Mouse (Mus musculus) lung, postnatal 0 days (tissue): ENCODE measurements around the gene Upp2. TPM values are rescaled to one million over a fixed set of nuclear protein-coding genes. Genes with fewer than 3 reads are reported as not detected.

Experiments used
- ATAC-seq: fragments of 200-750 bp; cut with Nextera tagmentation; 2 replicates; pipeline ENCODE4 v1.8.0; 2017; ENCODE audit warnings: moderate library complexity
- DNase-seq: peaks from one replicate; pipeline ENCODE4 v3.0.0-alpha.2; 2016; ENCODE audit warnings: low spot score
- H3K27ac ChIP-seq: fragments of 300-500 bp; sonication (generic); 2 replicates; pipeline ENCODE4 v1.5.1; 2014; ENCODE audit warnings: antibody characterized with exemption, mild to moderate bottlenecking, low read length, mixed read lengths
- H3K27me3 ChIP-seq: fragments of 300-500 bp; sonication (generic); replicated peaks from 2 replicates; pipeline ENCODE4 v1.6.1; 2014; ENCODE audit warnings: low read length, mixed read lengths; ENCODE audit not compliant: insufficient read depth
- H3K36me3 ChIP-seq: fragments of 300-500 bp; sonication (generic); 2 replicates; pipeline ENCODE4 v1.6.1; 2014; ENCODE audit warnings: low read length, mixed read lengths; ENCODE audit not compliant: insufficient read depth
- H3K4me1 ChIP-seq: fragments of 300-500 bp; sonication (generic); 2 replicates; pipeline ENCODE4 v1.6.1; 2014; ENCODE audit warnings: antibody characterized with exemption, low read depth, low read length, mixed read lengths; ENCODE audit not compliant: insufficient read depth
- H3K4me2 ChIP-seq: fragments of 300-500 bp; sonication (generic); replicated peaks from 2 replicates; pipeline ENCODE4 v1.6.1; 2014; ENCODE audit warnings: low read depth, mild to moderate bottlenecking, low read length, moderate library complexity, mixed read lengths
- H3K4me3 ChIP-seq: fragments of 300-500 bp; sonication (generic); 2 replicates; pipeline ENCODE4 v1.5.1; 2014; ENCODE audit warnings: low read depth, low read length
- H3K9ac ChIP-seq: fragments of 300-500 bp; sonication (generic); replicated peaks from 2 replicates; pipeline ENCODE4 v1.6.1; 2014; ENCODE audit warnings: low read depth, mild to moderate bottlenecking
- H3K9me3 ChIP-seq: fragments of 300-500 bp; sonication (generic); 2 replicates; pipeline ENCODE4 v1.6.1; 2016; ENCODE audit warnings: low read length, mixed read lengths
- CTCF ChIP-seq: IDR thresholded peaks from 2 replicates; pipeline ENCODE4 v1.5.1; 2016; ENCODE audit warnings: antibody characterized with exemption, mild to moderate bottlenecking
- EP300 ChIP-seq: IDR thresholded peaks from 2 replicates; pipeline ENCODE4 v1.6.1; 2016; ENCODE audit warnings: antibody characterized with exemption, mild to moderate bottlenecking, control low read depth
- WGBS: fragments of 180-500 bp; shearing (Covaris S2); extraction: QIAGEN DNeasy Blood & Tissue Kit; methylation state at CpG from one replicate; pipeline ENCODE4 v1.1.7; 2014; 5-methylcytosine and 5-hydroxymethylcytosine counted together
- polyA plus RNA-seq: library from polyadenylated mRNA; unstranded; fragments of >200 nt; fragmentation: Nextera tagmentation; extraction: Ambion mirVana; gene quantifications from 2 replicates; pipeline ENCODE4 v1.2.1, GENCODE M21; 2015

The Upp2 gene
- polyA plus RNA-seq, 1 experiment from 2014 or later: 6.4 TPM

- H3K4me2 ChIP-seq: no peak overlapping the region
- no peak overlapping the region for H3K9ac ChIP-seq
- WGBS: 87% methylated on average over 20 of the region's 20 CpGs
- ATAC-seq (no peak), DNase-seq (no peak)
- no peak overlapping the region for H3K4me3 ChIP-seq
- H3K36me3 ChIP-seq: no peaks in the 10 kb centered on the region
- H3K9me3 ChIP-seq: no peaks in the 10 kb centered on the region
- TF ChIP-seq EP300: no peak
- TF ChIP-seq CTCF: no peak
- H3K27me3 ChIP-seq: no peaks in the 10 kb centered on the region
- no peaks in the 10 kb centered on the region for H3K4me1 ChIP-seq
- H3K27ac ChIP-seq: no peak overlapping the region
Measured at GRCm38 (mm10) chr2:58832253-58832980, 265.3 kb downstream of the Upp2 start.

- WGBS: 65% methylated on average over 3 of the region's 3 CpGs
- ATAC-seq (no peak), DNase-seq (no peak)
- no peaks in the 10 kb centered on the region for H3K4me1 ChIP-seq
- no peaks in the 10 kb centered on the region for H3K27me3 ChIP-seq
- H3K4me2 ChIP-seq: no peak overlapping the region
- no peak overlapping the region for H3K27ac ChIP-seq
- no peak for TF ChIP-seq CTCF
- TF ChIP-seq EP300: no peak
- H3K9me3 ChIP-seq: no peaks in the 10 kb centered on the region
- H3K4me3 ChIP-seq: no peak overlapping the region
- H3K9ac ChIP-seq: no peak overlapping the region
- H3K36me3 ChIP-seq: no peaks in the 10 kb centered on the region
Measured at GRCm38 (mm10) chr2:58841021-58841420, 273.9 kb downstream of the Upp2 start.

- Histone ChIP-seq H3K9me3 (no peaks in the 10 kb centered on the region), H3K4me3 (no peak overlapping the region), H3K4me2 (no peak overlapping the region), H3K36me3 (no peaks in the 10 kb centered on the region), H3K9ac (no peak overlapping the region), H3K27ac (no peak overlapping the region), H3K4me1 (no peaks in the 10 kb centered on the region), H3K27me3 (no peaks in the 10 kb centered on the region)
- no peak for ATAC-seq
- no peak for TF ChIP-seq CTCF
- TF ChIP-seq EP300: no peak
- DNase-seq: no peak
- WGBS: 79% methylated on average over 4 of the region's 4 CpGs
Measured at GRCm38 (mm10) chr2:58842443-58842842, 275.3 kb downstream of the Upp2 start.

Other genes starting within 250 kb of the Upp2 start
- gene Acvr1c, start 209.4 kb upstream of the Upp2 start, polyA plus RNA-seq: 0.23 and 0.35 TPM in 2 replicates
- not detected in 2 replicates for gene Gm17409, start 97.2 kb upstream of the Upp2 start, polyA plus RNA-seq
- gene Acvr1, start 141 bp upstream of the Upp2 start, polyA plus RNA-seq: 5.8 and 6.0 TPM in 2 replicates